Mouse (Mus musculus) ES-Bruce4 (cell line): ENCODE measurements at regions not wholly inside any gene's neighbourhood (a gene's known extent, or its start where the extent isn't known, plus 50 kb on each side); places are given as distances from the start of the nearest gene placed in this dataset.

Source experiments
- CTCF ChIP-seq: IDR thresholded peaks from one replicate; pipeline ENCODE4 v1.8.1; 2011; ENCODE audit warnings: low read depth, low read length
- EP300 ChIP-seq: IDR thresholded peaks from 2 replicates; pipeline ENCODE4 v1.6.1; 2011; ENCODE audit warnings: low read depth, low read length; ENCODE audit not compliant: insufficient read depth
- POLR2A ChIP-seq: IDR thresholded peaks from one replicate; pipeline ENCODE4 v1.8.1; 2011; ENCODE audit warnings: low read length; ENCODE audit not compliant: insufficient read depth

GRCm38 (mm10) chr6:143361149-143361725, 194.2 kb downstream of the Etnk1 start:
- TF ChIP-seq POLR2A (no peak), CTCF (no peak), EP300 (no peak)
